Mouse (Mus musculus) layer of hippocampus, postnatal 10 days (tissue): ENCODE results near the gene Sox5. TPM values are rescaled to one million over a fixed set of nuclear protein-coding genes. Genes with fewer than 3 reads are reported as not detected.

Experiments
- DNase-seq, 2 experiments: peaks; one replicate each; pipeline ENCODE4 v3.0.0; 2021; ENCODE audit warnings: low spot score in 2 of 2
- long read RNA-seq: library from polyadenylated mRNA; stranded (forward); transcript quantifications from one replicate; pipeline ENCODE4 v2.0.0, GENCODE M21; 2023
- total RNA-seq, 2 experiments: library from RNA; stranded (reverse); gene quantifications; 2 replicates each; pipeline ENCODE4 v1.2.3; 2021

Sox5 gene
- 10 to 100 TPM; 57.0 to 61.7 TPM for total RNA-seq
- long read RNA-seq, full-length matches to known transcripts, result 9 of 30 reads
- long read RNA-seq, partial matches to known transcripts, result 8 of 30 reads
- long read RNA-seq, other reads (novel, unspliced or antisense), result 13 of 30 reads

- DNase-seq, result peak; percentile 60 to 71
Observed at GRCm38 (mm10) chr6:144781431-144782030, at the start of gene Sox5. Gene Sox5, minus strand, starts transcription at chr6:144781977.

DNA sequence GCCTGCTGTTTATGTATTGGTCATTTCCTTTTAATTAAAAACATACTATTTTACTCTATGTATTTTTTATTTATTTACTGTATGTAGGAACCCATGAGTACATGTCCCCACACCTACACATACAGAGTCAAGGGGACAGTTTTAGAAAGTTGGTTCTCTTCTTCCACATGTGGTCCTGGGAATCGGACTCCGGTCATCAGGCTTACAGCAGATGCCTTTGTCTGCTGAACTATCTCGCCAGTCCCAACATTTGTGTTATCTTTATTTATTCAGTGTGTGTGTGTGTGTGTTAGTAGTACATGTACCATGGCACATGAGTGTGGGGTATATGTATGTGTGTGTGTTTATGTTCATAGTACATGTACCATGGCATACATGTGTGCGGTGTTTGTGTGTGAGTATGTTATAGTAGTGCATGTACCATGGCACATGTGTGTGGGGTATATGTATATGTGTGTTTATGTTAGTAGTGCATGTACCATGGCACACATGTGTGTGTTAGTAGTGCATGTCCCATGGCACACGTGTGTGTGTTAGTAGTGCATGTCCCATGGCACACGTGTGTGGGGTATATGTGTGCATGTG is 43.3 kb upstream of the Sox5 start:
- DNase-seq, result no peak

DNA sequence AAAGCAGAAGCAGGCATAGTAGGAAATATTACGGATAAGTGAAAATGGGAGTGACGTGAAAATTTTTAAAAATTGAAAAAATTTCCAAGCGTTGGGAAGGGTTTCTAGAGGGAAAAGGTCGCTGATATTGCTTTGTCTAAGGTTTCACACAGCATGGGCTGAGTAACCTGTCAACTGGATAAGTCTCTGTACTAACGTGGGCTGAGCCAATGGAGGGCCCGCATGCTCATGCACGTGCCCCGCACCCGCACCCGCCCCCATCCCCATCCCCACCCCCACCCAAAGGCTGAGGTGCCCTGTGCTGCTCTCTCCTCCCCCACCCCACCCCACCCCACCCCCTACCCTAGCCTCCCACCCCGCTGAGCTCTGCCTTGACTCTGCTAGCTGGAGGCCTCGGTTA is 42.4 kb upstream of the Sox5 start:
- no peak for DNase-seq

DNA sequence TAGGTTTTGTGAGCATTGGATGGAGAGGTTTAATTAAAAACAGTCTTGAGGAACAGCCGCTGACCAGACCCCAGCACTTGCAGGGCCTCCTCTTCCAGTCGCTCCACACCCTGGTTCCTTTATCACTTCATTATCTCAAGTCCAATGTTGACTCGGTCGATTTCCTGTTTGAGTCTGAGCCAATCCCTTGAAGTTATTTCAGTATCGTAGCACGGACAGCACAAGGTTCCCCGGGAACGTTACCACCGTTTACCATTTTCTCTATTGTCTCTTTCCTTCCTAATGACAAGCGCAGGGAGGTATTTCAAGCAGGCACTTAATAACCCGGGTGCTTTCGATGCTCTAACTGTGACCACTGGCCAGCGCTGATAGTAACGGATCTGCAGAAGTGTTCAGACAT is 40.8 kb upstream of the Sox5 start:
- DNase-seq, result no peak

- DNase-seq, result no peak
Observed at GRCm38 (mm10) chr6:144821019-144821418, 39.2 kb upstream of the Sox5 start.

GRCm38 (mm10) chr6:144818016-144818415 is 36.2 kb upstream of the Sox5 start:
- DNase-seq, result no peak

- no peak for DNase-seq
Observed at GRCm38 (mm10) chr6:144817329-144817932, 35.7 kb upstream of the Sox5 start.

DNA sequence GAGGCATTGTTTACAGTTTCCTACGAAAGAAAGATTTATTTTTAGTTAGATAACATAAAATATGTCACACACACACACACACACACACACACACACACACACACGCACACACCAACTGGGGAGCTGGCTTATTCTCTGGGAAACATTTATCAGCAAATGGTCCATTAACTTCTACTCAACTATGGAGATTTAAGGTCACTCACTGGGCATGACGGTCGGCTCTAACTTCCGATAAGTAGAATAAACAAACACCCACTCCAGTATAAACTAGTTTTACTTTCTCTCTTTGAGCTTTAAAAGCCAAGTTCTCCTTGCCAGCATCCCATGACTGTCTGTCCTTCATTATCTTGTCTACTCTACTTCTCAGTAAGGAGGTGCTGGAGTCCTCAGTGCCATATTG is 33.8 kb upstream of the Sox5 start:
- DNase-seq, result no peak

- peak; percentile 52 to 61 for DNase-seq
Observed at GRCm38 (mm10) chr6:144814931-144815364, 33.2 kb upstream of the Sox5 start.

DNA sequence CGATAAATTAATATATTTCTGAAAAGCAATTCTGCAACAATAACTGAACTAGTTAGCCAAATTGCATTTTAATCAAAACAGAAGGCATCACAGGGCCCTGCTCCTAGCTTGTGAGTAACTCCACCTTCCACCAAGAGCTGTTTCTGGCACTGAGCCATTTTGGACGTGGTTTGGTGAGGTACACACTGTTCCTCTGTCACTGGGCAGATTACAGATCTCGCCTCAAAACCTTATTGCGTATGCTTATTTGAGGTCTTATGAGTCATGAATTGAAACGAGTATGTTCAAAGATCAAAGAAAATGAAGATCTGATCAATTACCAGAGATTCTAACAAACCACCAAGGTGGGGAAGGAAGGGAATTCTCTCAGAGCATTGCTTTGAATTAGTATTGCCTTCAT is 22.5 kb upstream of the Sox5 start:
- DNase-seq, result no peak

GRCm38 (mm10) chr6:144803063-144803462 is 21.3 kb upstream of the Sox5 start:
- no peak for DNase-seq

DNA sequence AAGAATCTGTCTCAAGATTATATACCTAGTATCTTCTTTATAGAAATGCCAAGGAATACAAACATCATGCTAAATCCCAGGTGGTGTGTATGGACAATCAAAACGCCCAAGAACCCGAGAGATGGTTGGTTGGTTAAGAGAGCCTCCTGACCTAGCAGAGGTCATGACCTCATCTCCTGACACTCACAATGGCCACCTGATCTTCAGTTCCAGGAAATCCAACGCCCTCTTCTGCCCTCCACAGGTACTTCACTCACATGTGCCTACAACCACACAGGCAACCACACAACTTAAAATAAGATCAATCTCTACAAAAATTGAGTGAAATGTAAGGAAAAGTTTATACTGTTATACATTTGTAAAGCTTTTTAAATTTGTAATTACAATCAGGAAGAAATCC is 12.6 kb upstream of the Sox5 start:
- no peak for DNase-seq

DNA sequence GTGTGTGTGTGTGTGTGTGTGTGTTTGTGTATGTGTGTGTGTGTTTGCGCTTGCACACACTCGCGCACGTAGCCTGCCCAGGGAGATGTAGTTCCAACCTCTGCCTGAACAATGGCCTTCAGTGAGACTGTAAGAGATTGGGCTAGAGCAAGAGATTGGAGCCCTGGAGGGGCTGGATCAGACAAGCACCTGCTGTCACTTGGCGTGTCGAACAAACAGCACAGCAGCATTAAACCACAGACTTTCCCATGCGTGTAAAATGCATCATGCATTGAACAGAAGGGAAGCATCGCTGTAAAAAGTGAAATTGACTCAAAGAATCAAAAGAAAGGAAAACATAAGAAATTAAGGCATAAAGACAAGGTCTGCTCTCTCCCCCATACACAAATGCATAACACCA is 11.1 kb upstream of the Sox5 start:
- DNase-seq, result no peak

- no peak for DNase-seq
Observed at GRCm38 (mm10) chr6:144783295-144783694, 1.5 kb upstream of the Sox5 start.

- DNase-seq, result no peak
Observed at GRCm38 (mm10) chr6:144782866-144783265, 1.1 kb upstream of the Sox5 start.

DNA sequence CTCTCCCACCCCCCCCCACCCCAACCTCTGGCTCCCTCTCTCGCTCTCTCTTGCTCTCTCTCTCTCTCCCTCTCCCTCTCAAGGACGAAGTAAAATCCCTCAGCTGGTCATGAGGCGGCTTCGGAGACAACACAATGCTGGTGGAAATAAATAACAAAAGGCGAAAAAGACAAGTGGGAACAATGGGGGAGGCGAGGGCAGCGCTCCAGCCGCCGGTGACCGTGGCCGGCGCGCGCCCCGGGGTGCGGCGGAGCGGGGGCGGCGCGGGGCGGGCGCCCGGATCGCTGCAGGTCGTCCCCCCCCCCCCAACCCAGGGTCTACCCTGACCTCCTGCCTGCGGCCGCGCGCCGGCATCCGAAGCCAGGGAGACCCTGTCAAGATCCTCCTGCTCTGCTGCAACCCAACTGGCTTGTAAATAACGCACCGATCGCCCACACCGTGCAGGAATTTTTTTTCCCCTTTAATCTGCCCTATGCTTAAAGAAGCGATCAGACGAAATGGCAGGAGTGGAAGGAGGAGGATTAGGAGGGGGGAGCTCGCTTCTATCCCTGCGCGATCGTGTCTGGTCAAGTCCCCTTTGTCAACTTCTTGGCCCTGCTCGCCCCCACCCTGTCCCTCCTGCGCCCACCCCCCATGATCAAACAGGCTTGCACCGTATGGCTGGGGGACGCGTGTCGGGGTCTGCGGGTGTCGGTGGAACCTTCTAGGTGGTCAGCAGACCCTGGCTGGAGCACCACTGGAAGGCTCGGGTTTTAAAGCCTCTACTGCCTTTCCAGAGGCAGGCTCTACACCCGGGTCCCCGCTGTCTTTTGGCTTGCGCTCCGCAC is 467 bp upstream of the Sox5 start:
- DNase-seq, result peak; percentile 13 to 26

- DNase-seq, result no peak
Observed at GRCm38 (mm10) chr6:144780608-144781285, 1.0 kb downstream of the Sox5 start.

- no peak for DNase-seq
Observed at GRCm38 (mm10) chr6:144779945-144780607, 1.7 kb downstream of the Sox5 start.

DNA sequence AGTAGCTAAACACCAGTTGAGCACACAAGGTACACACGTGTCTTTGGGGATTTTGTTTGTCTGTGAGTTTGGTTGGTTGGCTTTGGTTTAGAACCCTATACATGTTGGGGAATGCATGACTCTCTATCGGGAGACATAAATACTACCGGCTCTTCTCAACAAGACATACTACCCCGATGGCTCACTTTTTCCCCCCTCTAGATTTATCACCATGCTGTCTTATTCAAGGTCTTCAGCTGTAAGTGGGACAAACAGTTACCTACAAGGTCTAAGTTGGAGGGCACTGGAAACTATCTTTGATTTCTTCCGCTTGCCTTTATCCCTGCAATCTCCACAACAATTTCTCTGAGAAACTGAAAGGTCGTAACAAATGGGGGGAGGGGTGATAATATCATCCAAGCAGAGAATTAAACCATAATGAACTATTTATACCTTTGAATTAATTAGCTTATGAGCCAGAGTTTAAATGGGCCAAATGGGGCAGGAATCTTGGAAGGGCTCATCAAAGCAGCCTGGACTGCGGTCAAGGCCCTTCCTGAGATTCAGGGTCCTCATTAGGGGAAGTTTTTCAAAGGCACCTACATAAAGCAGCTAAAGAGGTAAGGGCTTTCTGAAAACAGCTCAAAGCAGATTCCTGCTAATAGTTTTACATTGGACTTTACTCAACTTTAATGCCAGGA is 4.3 kb downstream of the Sox5 start:
- DNase-seq, result no peak

- DNase-seq, result no peak
Observed at GRCm38 (mm10) chr6:144773736-144774135, 8.0 kb downstream of the Sox5 start.
